Mouse (Mus musculus): ENCODE results near the gene Psen2.

- TF ChIP-seq TAL1 (IDR thresholded peaks at IDR 0.05; ENCODE audit: low read length) (no peak), GATA1 (IDR thresholded peaks at IDR 0.05; ENCODE audit: low read length) (no peak)
Measured at GRCm38 (mm10) chr1:180282581-180282980, 19.3 kb upstream of the Psen2 start.

Measured in erythroblast, embryonic 14.5 days (primary cell).